Mouse (Mus musculus) lung, adult 2 months (tissue): Measurements from ENCODE around the gene Crispld2.

ENCODE experiments used
- CTCF ChIP-seq: fragments of 200-500 bp; IDR thresholded peaks from 2 replicates; pipeline ENCODE4 v1.5.1; 2011; ENCODE audit warnings: mild to moderate bottlenecking, low read length, control low read depth; ENCODE audit not compliant: insufficient read depth
- POLR2A ChIP-seq: fragments of 200-500 bp; IDR thresholded peaks from 2 replicates; pipeline ENCODE4 v1.6.1; 2011; ENCODE audit warnings: low read depth, mild to moderate bottlenecking, control low read depth, low read length, borderline replicate concordance; ENCODE audit errors: extremely low read depth

DNA sequence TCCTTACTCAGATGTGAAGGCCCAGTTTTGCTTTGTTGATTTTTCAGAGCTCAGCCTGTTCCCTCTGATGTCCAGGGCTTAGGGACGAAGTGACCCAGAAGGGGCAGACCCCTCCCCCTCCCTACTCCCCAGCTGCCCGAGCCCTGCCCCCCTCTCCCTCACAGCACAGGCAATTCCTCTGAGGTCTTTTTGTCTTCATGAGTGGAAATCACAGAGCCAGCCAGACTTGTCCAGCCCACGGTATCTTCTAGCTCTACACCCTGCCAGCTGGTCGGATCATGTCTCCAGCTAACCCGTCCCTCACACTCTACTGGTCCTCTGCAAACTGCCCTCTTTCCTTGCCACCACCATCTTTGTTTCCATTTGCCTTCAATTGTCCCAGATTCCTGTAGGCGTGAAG, 42.2 kb downstream of the Crispld2 start:
- TF ChIP-seq CTCF: no peak
- no peak for TF ChIP-seq POLR2A
